20 mouse cellular contexts compared by ENCODE assay signal in the genomic region with DNA sequence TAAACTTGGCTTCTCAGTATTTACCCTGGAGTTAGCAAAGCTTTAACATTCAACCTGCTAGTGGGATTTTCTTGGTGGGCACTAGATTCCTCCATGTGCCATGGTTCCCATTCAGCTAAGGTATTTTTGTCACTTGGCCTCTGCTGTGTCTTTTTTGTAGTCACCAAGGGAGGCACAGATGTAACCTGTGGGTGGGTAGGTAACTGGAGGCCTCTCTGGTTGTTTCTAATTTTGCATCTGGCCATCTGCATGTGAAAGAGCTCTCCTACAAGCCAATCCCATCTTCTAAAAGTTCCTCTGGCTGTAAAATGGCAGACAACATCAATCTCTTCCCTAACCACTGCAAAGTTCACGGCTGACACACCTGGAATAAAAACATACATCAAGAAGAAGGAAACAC.
DNase-seq lines count a peak whose midpoint lies in the region; ATAC-seq lines count a peak whose summit lies in the region.
"Had no signal": no experiment of that assay in that cellular context is flagged by ENCODE, and none has a peak within 500 bp of the region (broad histone marks: within the 10 kb centered on the region; RNA-seq: fewer than 3 reads in every experiment).

No protein-coding gene starts in this region.

- no peak for DNase-seq in frontal cortex, postnatal 10 days (ENCODE audit: low spot score in 2 of 2)
- DNase-seq in layer of hippocampus, adult 9-11 months = peak; percentile 21
- no peak for DNase-seq in layer of hippocampus, adult 9-10 months (ENCODE audit: low spot score)
- peak; percentile 40 for DNase-seq in right cerebral cortex, adult 18-20 months
- no peak for DNase-seq in right cerebral cortex, postnatal 10 days (ENCODE audit: low spot score in 2 of 2)
- DNase-seq in neural tube, embryonic 10.5 days (ENCODE audit: extremely low spot score, low spot score) = no peak
- DNase-seq: adrenal gland, adult 8-10 months; B cell, adult 2 months; cerebellum, adult 11 months; cerebellum, adult 8-10 months; cerebellum, postnatal 14 days; embryo, embryonic 11 days; gastrocnemius, postnatal 10 days; heart, adult 18-20 months; heart, postnatal 10 days; heart, postnatal 4 days had no signal

- peak; percentile 82 for ATAC-seq in frontal cortex, adult (ENCODE audit: low TSS enrichment)
- ATAC-seq: CD4-positive, CD25-positive, alpha-beta regulatory T cell, adult 4 months; forebrain, embryonic 14.5 days; hindbrain, embryonic 16.5 days had no signal

Comparison
In these comparisons a context has a peak if more than half of its experiments do, and no peak if none do; other contexts are left out.
1. DNase-seq: peak in layer of hippocampus, adult 9-11 months (single experiment) and right cerebral cortex, adult 18-20 months (single experiment); none in frontal cortex, postnatal 10 days (0 of 2), layer of hippocampus, adult 9-10 months (single experiment), right cerebral cortex, postnatal 10 days (0 of 2) and neural tube, embryonic 10.5 days (single experiment).